Mouse (Mus musculus): ENCODE data around the gene Dgkz. TPM values are rescaled to one million over a fixed set of nuclear protein-coding genes. Genes with fewer than 3 reads are reported as not detected.

Dgkz gene
- polyA plus RNA-seq, 1 experiment from 2014 or later: 39.1 TPM

DNA sequence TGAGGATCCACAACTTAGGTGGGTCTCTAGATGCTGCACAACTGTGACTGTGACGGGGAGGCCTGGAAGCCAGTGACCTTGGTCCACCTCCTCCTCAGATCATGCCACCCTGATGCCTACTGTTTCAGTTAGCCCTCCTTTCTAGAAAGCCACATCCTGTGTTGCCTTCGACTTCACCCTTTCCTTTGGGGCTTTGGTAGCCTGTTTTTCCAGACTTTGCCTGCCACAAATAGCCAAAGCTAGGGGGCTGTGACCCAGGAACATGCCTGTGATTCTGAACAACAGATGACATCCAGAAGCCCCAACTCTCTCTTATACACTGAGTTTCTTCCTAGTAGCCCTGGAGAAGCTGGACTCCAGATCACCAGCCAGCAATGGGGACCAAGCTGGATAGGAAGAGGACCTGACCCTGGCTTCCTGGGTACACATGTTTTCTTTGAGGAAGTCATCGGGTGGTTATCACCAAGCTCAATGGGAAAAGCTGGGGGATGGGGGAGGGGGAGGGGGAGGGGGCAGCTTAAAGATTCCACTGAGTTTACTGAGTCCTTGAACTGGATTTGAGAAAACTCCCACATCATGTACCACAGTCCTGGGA is 11.0 kb downstream of the Dgkz start:
- peaks cover 64% of the 10 kb centered on the region for H3K4me1 ChIP-seq
- H3K36me3 ChIP-seq (replicated peaks): peaks cover 9% of the 10 kb centered on the region; the same call in 1 of the 2 replicates
- no peak for DNase-seq (ENCODE audit: extremely low spot score, low spot score)
- peak overlapping the region; percentile 38 for H3K4me3 ChIP-seq
- WGBS: 85% methylated on average over 3 of the region's 3 CpGs
- no peaks in the 10 kb centered on the region for H3K9me3 ChIP-seq
- H3K27me3 ChIP-seq (ENCODE audit: poor library complexity, severe bottlenecking): peaks cover 42% of the 10 kb centered on the region
- H3K27ac ChIP-seq: peak overlapping the region; percentile 76

DNA sequence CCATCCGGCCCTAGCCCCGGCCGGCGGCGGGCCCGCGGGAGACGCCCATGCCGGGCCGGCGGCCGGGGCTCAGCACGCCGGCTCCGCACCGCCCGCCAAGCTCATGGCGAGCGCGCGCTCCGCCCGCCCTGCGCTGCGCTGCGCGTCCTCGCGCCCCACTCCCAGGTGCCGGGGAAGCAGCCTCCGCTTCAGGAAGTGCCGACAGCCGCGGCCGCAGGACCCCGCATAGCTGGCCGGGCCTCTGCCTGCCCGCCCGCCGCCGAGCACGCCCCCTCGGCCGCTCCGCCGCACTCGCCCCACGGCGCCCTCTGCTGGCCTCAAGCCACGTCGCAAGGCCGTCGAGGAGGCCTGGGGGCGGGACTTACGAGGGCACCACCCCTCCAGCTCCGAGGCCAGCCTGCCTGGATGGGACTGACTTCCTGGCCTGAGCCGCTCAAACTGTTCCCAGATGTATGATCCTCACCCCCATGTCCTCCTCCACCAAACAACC is 12.2 kb downstream of the Dgkz start:
- H3K4me1 ChIP-seq: peaks cover 74% of the 10 kb centered on the region
- under 1% methylated on average over 57 of the region's 57 CpGs for WGBS

DNA sequence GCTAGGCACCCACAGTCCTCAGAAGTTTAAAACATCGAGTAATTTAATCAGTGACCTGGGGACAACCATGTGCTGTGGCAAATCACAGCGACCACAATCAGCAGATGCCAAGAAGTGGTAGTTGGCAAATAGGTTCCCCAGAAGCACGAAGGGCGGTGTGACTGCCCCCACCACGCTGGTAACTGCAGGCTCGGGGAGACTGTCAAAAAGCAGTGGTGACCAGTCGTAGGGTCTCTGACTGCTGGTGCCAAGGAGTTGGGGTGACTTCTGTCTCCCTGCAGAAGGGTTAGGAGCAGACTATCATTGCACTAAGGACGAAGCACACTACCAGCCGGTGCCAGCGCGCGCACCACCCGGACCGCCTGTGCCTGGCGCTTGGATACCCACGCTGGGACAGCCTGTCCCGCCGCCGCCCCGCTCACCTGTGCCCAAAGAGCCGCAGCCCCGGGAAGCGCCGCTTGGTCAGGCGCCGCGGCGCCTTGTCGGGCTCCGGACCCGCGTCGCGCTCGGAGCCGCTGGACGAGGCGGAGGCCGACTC is 12.7 kb downstream of the Dgkz start:
- WGBS: under 1% methylated on average over 39 of the region's 39 CpGs
- Histone ChIP-seq H3K4me3 (peak overlapping the region; percentile 90), H3K27ac (peak overlapping the region; percentile 91), H3K27me3 (ENCODE audit: poor library complexity, severe bottlenecking) (peaks cover 34% of the 10 kb centered on the region), H3K4me1 (peaks cover 70% of the 10 kb centered on the region), H3K36me3 (replicated peaks) (peaks cover 14% of the 10 kb centered on the region; the same call in 1 of the 2 replicates), H3K9me3 (no peaks in the 10 kb centered on the region)
- DNase-seq (ENCODE audit: extremely low spot score, low spot score): no peak

More for the DNA sequence above, 12.2 kb downstream of the Dgkz start:
- H3K4me3 ChIP-seq: peak overlapping the region; percentile 90
- H3K27me3 ChIP-seq (ENCODE audit: poor library complexity, severe bottlenecking): peaks cover 34% of the 10 kb centered on the region
- H3K9me3 ChIP-seq: no peaks in the 10 kb centered on the region
- DNase-seq (ENCODE audit: extremely low spot score, low spot score): peak; percentile 93
- peak overlapping the region; percentile 91 for H3K27ac ChIP-seq
- peaks cover 14% of the 10 kb centered on the region; the same call in 1 of the 2 replicates for H3K36me3 ChIP-seq (replicated peaks)

DNA sequence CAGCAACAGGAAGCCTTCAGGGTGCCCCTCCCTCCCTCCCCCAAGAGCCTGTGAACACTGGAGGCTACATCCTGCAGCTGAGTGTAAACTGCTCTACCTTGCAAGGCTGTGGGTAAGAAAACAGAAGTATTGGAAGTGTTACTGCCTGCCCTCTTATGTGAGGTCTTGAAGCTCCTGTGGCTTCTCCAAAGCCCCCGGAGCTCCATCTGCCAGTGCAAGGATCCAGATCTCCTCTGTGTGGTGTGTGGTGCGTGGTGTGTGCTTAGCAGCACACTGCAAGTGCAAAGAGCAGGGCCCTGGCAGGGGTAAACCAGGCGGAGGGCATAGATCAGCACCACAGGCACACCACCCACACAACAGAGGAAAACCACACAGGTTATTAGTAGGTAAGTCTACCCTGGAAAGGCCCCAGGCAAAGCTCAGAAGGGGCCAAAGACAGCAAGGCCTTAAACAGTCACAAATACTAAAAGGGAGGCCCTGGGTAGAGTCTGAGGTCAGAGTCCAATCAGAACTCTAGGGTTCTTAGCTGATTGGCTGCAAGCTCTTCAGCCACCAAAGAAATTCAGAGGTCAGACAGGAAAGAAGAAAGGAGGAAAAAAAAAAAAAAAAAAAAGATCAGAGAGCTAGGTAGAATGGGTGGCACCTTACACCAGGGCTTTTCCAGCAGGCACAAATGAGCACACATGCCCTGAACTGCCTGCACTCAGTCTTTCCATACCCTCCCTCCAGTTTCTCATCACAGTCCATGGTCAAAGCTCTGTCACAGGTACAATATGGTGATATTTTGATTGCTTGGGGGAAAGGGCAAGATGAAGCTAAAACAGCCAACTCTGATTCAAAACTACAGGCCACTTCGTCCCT is 13.5 kb downstream of the Dgkz start:
- Histone ChIP-seq H3K27ac (peak overlapping the region; percentile 91), H3K36me3 (replicated peaks) (peaks cover 14% of the 10 kb centered on the region; the same call in 1 of the 2 replicates), H3K9me3 (no peaks in the 10 kb centered on the region), H3K27me3 (ENCODE audit: poor library complexity, severe bottlenecking) (peaks cover 33% of the 10 kb centered on the region), H3K4me3 (peak overlapping the region; percentile 90), H3K4me1 (peaks cover 75% of the 10 kb centered on the region)
- 71% methylated on average over 4 of the region's 4 CpGs for WGBS
- peak; percentile 21 for DNase-seq (ENCODE audit: extremely low spot score, low spot score)

DNA sequence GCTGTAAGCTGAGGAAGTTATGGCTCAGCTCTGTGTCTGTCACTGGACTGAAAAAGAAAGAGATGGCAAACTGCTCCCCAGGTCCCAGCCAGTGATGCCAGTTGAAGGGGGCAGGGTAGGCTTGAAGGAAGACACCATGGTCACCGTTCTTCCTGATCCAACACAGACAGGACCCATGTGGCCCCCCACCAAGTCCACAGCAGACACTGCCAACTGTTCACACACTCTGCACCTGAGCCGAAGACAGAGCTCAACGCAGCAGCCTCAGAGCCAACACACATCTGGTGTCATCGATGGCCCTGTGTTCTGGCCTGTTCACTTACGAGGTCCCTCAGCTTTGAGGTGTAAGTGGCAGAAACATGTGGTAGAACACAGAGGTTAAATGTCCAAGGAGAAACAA is 15.2 kb downstream of the Dgkz start:
- Histone ChIP-seq H3K27ac (no peak overlapping the region), H3K27me3 (ENCODE audit: poor library complexity, severe bottlenecking) (peaks cover 16% of the 10 kb centered on the region), H3K4me1 (peaks cover 81% of the 10 kb centered on the region), H3K9me3 (no peaks in the 10 kb centered on the region), H3K36me3 (replicated peaks) (peaks cover 21% of the 10 kb centered on the region), H3K4me3 (no peak overlapping the region)
- DNase-seq (ENCODE audit: extremely low spot score, low spot score): no peak
- 96% methylated on average over 5 of the region's 5 CpGs for whole genome bisulfite sequencing

DNA sequence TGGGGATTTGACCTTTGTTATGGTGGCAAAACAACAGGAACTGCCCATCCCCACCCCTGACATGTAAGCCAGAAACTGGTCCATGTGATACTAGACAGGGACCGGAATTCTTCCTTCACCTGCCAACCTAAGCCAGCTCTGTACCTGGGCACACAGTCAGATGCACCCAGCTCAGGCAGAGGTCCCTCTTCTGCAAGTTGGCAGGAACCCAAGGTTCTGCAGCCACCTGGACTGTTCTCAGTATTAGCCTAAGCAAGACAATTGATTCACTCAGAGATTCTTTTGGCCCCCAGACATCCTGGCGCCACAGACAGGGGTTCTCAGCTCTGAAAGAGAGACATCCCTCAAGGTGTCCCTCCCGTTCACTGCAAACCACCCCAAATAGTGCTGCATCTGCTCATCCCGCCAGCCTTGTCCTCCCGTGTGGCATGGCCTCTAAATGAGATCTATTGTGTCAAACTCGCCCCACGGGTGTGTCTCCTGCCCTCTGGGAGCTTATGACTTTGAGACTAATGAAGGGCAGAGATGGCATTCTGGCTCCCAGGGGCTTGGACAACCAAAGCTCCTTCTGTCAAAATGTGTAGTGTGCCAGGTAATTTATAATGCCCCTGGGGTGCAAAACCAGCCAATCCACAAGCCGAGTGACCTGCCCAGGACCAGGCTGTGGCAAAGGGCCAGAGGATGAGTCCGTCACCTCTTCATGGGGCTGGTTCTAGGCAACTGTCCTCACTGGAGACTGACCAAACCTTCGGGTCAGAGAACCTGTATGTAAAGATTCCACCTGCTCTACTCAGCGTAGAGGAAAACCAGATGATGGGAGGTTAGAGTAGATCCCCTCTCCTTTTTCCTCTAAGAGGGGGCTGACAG is 15.9 kb downstream of the Dgkz start:
- H3K9me3 ChIP-seq: no peaks in the 10 kb centered on the region
- peaks cover 9% of the 10 kb centered on the region for H3K27me3 ChIP-seq (ENCODE audit: poor library complexity, severe bottlenecking)
- WGBS: 83% methylated on average over 11 of the region's 11 CpGs
- DNase-seq (ENCODE audit: extremely low spot score, low spot score): peak; percentile 14
- peaks cover 21% of the 10 kb centered on the region for H3K36me3 ChIP-seq (replicated peaks)
- peaks cover 80% of the 10 kb centered on the region for H3K4me1 ChIP-seq
- no peak overlapping the region for H3K4me3 ChIP-seq
- H3K27ac ChIP-seq: no peak overlapping the region

DNA sequence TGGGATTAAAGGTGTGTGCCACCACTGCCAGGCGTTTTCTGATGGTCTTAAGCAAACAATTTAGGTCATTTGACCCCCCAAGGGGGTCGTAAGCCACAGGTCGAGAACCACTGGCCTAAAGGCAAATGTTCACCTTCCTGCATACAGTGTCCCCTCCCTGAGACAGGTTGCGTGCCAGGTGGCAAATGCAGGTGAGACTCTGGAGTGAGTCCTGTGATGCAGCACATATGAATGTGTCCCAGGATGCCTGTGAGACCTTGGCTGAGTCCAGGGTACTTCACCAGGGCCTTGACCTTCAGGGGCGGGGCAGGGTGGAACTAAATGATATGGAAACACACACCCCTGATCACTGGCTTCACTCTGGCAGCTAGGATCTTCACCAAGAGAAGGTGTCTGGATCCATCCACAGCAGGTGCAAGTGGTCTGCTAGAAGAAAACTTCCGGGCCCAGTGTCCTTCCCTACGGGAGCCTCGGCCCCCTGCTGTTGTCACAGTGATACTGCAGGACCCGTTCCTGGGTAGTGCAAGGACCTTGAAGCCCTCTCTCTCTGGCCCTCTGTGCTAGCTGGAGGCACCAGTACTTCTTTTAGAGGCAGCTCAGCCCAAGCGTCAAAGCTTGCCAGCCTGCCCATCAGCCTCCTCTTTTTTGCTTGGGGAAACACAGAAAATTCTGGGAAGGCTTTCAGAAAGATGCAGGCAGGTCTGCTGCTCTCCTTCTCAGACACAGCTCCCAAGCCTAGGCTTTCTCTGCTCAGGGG is 16.8 kb downstream of the Dgkz start:
- H3K9me3 ChIP-seq: no peaks in the 10 kb centered on the region
- H3K27ac ChIP-seq: no peak overlapping the region
- DNase-seq (ENCODE audit: extremely low spot score, low spot score): peak; percentile 32
- WGBS: 55% methylated on average over 10 of the region's 10 CpGs
- H3K36me3 ChIP-seq (replicated peaks): peaks cover 21% of the 10 kb centered on the region
- peaks cover 79% of the 10 kb centered on the region for H3K4me1 ChIP-seq
- no peak overlapping the region for H3K4me3 ChIP-seq
- H3K27me3 ChIP-seq (ENCODE audit: poor library complexity, severe bottlenecking): peaks cover under 1% of the 10 kb centered on the region; the same call in 1 of the 2 replicates

DNA sequence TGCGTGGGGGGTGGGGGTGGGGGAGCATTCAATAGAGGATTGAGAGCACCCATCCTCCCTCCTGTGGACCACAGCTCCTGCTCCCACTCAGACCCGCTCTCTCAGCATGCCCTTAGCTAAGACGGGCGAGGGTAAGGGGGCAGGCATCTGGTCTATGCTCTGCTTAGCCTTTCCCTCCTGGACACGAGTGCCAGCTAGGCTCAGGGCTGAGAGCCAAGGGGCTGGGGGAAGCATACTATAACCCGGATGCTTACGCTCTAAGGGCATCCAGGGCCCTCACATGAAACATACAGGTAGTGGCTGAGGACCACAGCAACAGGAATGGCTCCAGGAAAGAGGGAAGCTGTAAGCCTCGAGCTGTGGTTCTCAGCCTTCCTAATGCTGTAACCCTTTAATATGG is 17.6 kb downstream of the Dgkz start:
- DNase-seq (ENCODE audit: extremely low spot score, low spot score): no peak
- H3K4me1 ChIP-seq: peaks cover 76% of the 10 kb centered on the region
- no peaks in the 10 kb centered on the region for H3K27me3 ChIP-seq (ENCODE audit: poor library complexity, severe bottlenecking)
- no peak overlapping the region for H3K27ac ChIP-seq
- H3K9me3 ChIP-seq: no peaks in the 10 kb centered on the region
- H3K36me3 ChIP-seq (replicated peaks): peaks cover 21% of the 10 kb centered on the region
- H3K4me3 ChIP-seq: no peak overlapping the region
- WGBS: 87% methylated on average over 8 of the region's 8 CpGs

DNA sequence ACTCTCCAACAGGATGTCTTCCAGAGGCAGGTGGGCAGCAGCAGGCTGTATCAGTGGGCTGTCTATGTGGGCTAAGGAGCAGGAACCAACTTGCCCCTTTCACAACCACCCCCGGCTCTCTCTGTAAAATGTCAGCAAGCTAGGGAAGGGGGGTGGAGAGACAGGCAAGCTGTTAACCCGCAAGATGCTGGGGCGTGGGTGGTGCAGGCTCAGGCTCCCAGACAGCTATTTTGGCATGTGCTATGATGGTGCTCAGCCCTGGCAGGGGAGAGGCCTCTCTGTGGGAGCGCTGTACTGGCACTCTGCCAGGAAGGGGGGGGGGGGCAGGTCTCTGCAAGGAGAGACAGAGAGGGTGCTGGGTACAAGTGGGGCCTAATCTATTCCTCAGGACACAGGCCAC is 18.6 kb downstream of the Dgkz start:
- 76% methylated on average over 4 of the region's 4 CpGs for WGBS
- no peak overlapping the region for H3K27ac ChIP-seq
- peaks cover 66% of the 10 kb centered on the region for H3K4me1 ChIP-seq

DNA sequence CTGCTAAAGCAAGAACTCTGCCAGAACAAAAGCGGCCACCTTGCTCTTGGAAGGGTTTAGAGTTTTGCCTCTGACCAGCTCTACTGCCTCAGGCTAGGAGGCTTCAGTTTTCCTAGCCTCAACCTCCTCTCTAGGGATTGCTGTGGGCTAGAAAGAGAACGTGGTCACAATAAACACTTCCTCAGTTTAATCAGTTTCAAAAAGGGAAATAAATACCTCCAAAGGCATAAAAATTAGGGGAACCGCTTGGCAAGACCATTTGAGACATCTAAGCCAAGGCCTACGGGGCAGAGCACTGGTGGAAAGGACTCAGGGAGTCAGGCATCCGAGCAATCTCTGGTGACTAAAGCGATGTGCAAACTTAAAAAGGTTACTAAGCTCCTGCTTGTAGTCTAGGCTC is 19.8 kb downstream of the Dgkz start:
- WGBS: 83% methylated on average over 6 of the region's 6 CpGs
- no peak for DNase-seq (ENCODE audit: extremely low spot score, low spot score)

More for the DNA sequence above, 18.6 kb downstream of the Dgkz start:
- H3K27me3 ChIP-seq (ENCODE audit: poor library complexity, severe bottlenecking): no peaks in the 10 kb centered on the region
- no peak for DNase-seq (ENCODE audit: extremely low spot score, low spot score)
- H3K4me3 ChIP-seq: no peak overlapping the region
- no peaks in the 10 kb centered on the region for H3K9me3 ChIP-seq
- peaks cover 21% of the 10 kb centered on the region for H3K36me3 ChIP-seq (replicated peaks)

DNA sequence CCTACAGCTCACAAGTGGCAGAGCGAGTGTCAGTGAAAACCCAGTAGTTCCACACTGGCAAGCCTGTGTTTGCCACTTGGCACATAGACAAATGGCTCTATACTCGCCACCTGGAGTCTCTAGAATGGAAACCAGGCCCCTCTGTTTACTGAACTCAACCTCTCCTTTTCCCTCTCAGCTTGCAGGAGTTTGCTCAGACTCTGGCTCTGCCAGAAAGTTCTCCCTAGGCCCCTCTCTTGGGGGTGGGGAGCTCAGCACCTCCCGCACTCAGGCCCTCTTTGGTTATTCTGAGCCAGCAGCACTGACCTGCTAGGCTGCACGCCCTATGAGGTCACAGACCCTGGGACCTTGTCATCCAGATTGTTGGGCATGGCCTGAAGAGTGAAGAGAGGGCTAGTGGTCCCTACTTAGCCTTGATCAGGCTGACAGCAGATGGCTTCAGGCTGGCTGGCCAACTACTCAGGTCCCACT is 20.5 kb downstream of the Dgkz start:
- no peaks in the 10 kb centered on the region for H3K27me3 ChIP-seq (ENCODE audit: poor library complexity, severe bottlenecking)
- no peaks in the 10 kb centered on the region for H3K9me3 ChIP-seq
- H3K27ac ChIP-seq: no peak overlapping the region
- DNase-seq (ENCODE audit: extremely low spot score, low spot score): no peak
- peaks cover 15% of the 10 kb centered on the region for H3K36me3 ChIP-seq (replicated peaks)
- H3K4me3 ChIP-seq: no peak overlapping the region
- H3K4me1 ChIP-seq: peaks cover 58% of the 10 kb centered on the region
- WGBS: 86% methylated on average over 4 of the region's 4 CpGs

More for the DNA sequence above, 19.8 kb downstream of the Dgkz start:
- Histone ChIP-seq H3K9me3 (no peaks in the 10 kb centered on the region), H3K36me3 (replicated peaks) (peaks cover 21% of the 10 kb centered on the region), H3K27me3 (ENCODE audit: poor library complexity, severe bottlenecking) (no peaks in the 10 kb centered on the region), H3K4me1 (peaks cover 56% of the 10 kb centered on the region), H3K27ac (no peak overlapping the region), H3K4me3 (no peak overlapping the region)

Data from forebrain, embryonic 10.5 days (tissue).